Mouse (Mus musculus) brain, embryonic 14.5 days (tissue): Measurements from ENCODE around the gene Rhno1. TPM values are rescaled to one million over a fixed set of nuclear protein-coding genes. Genes with fewer than 3 reads are reported as not detected.
A peak's percentile ranks its signal among the peaks of the same experiment; 100 is the strongest.

Source experiments
- DNase-seq: peaks from one replicate; pipeline ENCODE4 v3.0.0-alpha.2; 2011; ENCODE audit warnings: low read depth
- CTCF ChIP-seq: fragments of 200-500 bp; IDR thresholded peaks from 2 replicates; pipeline ENCODE4 v1.5.1; 2012; ENCODE audit warnings: inconsistent platforms, mild to moderate bottlenecking, moderate library complexity, borderline replicate concordance; ENCODE audit not compliant: insufficient read depth, insufficient read length; ENCODE audit errors: extremely low read depth
- POLR2A ChIP-seq: fragments of 200-500 bp; IDR thresholded peaks from 2 replicates; pipeline ENCODE4 v1.6.1; 2012; ENCODE audit warnings: mild to moderate bottlenecking, inconsistent platforms, borderline replicate concordance; ENCODE audit not compliant: poor library complexity, insufficient read depth, insufficient read length, severe bottlenecking; ENCODE audit errors: extremely low read depth
- polyA plus RNA-seq: library from polyadenylated mRNA; depleted of rRNA; stranded (reverse); fragments of >200 nt; gene quantifications from 2 replicates; pipeline ENCODE4 v1.2.3, GENCODE M21; 2012; rRNA removed

Rhno1 gene
- polyA plus RNA-seq, 1 experiment = 43.8 TPM

DNA sequence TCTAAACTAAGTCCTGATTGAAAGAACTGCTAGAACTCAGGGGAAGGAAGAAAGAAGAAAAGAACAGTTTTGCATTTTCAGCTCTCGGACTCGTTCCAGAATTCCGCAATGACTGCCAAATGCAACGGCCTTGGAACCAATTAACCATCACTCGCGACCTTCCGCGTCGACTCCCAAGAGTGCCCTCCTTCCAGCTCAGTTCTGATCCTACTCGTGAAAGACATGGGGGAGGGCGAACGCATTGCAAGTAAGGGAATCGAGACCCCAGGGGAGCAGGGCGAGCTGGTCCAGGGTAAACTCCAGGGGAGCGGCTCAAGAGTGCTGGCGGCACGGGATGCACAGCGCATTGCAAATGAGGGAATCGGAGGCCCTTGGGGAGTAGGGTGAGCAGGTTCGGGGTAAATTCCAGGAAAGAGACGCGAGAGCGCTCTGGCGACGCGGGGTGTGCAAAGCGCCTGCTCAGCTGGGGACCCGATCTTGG is 7.5 kb downstream of the Rhno1 start:
- TF ChIP-seq POLR2A (no peak), CTCF (no peak)
- peak; percentile 88 for DNase-seq

DNA sequence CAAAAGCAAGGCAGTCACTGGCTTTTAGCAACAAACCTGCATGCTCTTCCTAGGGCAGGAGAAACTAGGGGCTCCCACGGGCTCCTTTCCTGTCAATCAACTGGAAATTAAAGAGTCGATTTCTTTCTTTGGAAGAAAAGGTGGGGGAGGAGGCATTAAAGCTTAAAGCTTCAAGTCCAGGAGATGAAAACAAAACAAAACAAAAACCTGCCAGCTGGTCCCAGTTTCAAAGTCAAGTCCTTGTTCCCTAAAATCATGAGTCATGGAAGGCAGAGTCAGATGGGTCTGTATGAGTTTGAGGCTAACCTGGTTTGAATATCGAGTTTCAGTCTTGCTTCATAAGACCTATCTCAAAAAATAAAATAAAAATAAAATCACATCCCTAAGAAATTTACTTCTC is 8.6 kb downstream of the Rhno1 start:
- no peak for DNase-seq

DNA sequence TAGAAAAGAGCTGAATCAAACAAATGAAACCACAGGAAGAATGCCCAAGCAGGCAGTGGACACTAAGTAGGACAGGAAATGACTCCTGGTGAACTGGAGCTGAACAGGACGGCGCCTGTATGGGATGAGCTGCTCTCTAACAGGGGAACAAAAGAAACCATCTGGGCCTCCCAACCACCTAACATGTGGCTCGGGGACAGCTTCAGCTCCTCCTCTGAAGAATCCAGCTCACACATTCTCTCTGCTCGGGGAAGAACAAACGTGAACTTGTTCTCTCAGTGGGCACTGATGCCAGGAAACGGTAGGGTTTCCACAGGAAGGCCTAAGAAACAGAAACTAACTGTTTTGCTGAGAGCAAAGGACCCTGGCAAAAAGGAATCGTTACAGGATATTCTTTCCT is 13.0 kb downstream of the Rhno1 start:
- peak; percentile 62 for DNase-seq
- no peak for TF ChIP-seq POLR2A
- no peak for TF ChIP-seq CTCF

More for the DNA sequence above, 8.6 kb downstream of the Rhno1 start:
- TF ChIP-seq CTCF (no peak), POLR2A (no peak)

DNA sequence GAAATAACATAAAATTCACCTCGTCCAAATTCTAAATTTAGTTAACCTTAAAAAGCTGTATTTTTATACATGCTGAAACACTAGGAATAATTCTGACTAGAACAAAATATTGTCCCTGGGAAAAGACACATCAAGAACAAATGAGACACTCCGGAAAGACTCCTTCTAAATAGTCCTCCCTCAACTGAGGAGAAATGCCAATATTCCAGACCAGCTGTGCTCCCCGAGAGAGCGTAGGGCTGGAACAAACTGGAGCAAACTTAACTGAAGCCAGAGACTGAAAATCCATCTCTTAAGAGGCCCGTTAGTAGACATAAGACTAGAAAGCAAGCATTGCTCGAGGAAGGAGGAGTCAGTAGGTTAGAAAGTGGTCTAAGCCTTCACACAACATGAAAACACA is 15.9 kb downstream of the Rhno1 start:
- DNase-seq = no peak
- TF ChIP-seq POLR2A (no peak), CTCF (no peak)

DNA sequence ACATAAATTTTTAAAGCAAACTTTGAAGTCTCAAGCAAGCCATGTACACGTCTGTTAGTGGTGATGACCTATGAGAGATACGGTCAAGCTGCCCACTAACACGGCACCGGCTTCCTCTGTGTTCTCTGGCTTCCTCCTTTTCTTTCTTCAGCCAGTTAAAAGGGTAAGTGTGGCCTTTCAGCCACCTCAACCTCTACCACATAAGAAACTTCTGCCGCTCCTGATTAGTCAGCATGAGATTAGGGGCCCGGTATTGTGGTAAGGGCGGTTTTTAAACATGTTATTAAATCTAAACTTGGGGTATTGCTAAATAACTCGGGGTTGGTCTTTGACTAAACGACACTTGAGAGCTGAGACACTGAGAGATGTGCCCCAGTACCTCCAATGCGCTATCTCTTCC is 17.1 kb downstream of the Rhno1 start:
- TF ChIP-seq CTCF (no peak), POLR2A (no peak)
- no peak for DNase-seq

DNA sequence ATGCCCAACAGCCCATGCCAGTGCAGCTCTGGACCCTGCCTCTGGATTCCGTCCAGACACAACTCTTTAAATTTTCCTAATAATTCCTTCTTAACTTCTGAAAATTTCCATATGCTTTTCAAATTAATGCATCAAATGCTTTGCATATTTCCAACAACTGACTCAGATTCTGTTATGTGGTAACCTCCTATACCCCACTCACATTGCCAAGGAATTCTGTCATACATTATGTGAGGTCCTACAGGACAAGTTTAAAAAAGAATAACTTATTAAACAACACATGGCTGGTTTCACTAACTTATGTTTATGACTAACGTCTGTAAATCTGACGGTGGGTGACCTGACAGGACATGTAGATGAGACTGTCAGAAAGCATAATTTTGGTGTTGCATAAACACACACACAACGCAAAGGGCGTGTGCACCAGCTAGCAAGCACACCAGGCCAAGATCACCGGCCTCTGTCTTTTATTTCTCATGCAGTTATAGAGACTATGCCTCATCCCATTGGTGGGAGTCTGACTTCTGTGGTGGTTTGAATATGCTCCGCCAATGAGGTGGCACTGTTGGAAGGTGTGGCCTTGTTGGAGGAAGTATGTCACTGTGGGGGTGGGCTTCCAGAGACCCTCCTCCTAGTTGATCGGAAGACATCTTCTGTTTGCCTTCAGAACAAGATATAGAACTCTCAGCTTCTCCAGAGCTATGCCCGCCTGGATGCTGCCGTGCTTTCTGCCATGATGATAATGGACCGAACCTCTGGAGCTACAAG is 20.6 kb downstream of the Rhno1 start:
- DNase-seq = no peak
- no peak for TF ChIP-seq CTCF
- TF ChIP-seq POLR2A = no peak

DNA sequence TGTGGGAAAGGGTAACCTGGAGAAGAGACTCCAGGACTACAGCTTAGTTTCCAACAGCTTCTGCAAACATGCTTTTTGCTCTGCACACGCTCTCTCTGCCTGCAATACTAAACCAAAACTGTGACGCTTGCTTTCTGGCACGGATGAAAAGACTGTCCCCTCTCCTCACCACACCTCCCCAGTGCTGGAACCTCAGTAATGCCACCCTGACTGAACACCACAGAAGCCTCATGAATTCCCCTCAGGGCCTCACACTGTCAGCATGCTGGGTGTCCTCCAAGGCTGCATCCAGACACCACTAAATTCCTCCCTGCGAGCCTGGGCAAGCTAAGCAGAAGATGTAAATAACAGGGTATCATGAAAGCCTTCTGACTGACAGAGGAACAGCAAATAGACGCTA is 23.8 kb downstream of the Rhno1 start:
- peak; percentile 40 for DNase-seq
- no peak for TF ChIP-seq CTCF
- TF ChIP-seq POLR2A = no peak

DNA sequence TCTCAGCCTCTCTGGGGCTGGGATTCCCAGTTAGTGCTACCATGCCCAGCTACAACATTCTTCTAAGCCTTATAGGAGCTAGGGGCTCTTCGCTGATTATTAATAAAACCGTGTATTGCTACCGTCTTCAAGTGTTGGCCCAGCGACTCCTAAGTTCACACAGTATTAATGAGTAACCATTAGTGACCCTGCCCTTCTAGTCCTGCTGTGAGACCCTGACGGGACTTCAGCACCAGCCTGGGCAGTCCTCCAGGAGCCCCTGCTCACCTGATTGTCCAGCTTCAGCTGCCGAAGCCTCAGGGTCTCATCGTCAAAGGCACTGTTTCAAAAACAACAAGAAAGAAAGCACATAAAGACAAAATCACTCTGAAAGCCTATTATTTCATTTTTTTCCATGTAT is 25.2 kb downstream of the Rhno1 start:
- TF ChIP-seq CTCF (no peak), POLR2A (no peak)
- DNase-seq = no peak

DNA sequence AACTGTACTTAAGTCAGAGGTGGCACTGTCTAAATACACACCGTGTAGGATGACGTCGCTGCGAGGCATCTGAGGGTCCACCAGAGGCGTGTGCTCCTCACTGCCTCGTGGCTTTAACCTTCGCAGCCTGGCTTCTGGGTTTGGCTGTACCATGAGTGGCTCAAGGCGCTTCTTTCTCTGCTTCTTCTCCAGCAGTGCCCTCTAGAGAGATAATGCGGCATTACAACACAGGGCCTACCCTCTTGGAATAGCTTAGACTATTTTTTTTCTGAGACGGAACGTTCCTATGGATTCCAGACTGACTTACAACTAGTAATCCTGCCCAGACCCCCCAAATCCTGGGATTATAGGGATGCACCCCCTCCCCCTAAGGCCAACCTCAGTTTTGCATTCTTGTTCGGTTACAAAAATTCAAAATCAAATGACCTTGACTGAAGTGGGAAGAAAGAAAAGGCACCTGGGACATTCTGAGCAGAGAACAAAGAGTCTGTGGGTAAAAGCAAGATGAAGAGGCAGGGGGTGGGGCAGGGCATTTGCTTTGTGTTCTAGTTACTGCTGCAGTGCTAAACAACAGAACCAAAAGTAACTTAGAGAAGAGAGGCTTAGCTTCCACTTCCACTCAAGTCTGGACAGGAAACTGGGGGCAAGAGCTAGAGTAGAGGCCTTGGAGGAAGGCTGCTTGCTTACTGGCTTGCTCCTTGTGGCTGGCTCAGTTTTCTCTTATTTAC is 28.1 kb downstream of the Rhno1 start:
- peak; percentile 88 for DNase-seq
- TF ChIP-seq CTCF = peak; percentile 66; the same call in 1 of the 2 replicates
- TF ChIP-seq POLR2A = no peak

DNA sequence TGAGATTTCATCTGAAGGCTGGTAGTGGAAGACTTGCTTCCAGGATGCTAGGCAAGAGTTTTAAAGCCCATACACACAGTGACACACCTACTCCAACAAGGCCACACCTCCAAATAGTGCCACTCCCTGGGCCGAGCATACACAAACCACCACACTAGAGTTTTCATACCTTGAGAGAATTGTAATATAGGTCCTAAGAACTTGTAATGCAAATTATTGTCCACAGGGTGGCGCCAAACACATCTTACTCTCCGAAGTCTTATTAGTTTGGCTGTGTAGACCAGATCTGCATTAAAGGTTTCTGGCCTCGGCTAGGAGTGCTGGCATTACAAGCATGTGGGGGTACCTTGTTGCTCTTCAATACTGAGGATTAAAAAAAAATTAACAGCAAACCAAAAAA is 44.4 kb downstream of the Rhno1 start:
- TF ChIP-seq CTCF (peak; percentile 62), POLR2A (no peak)
- DNase-seq = peak; percentile 89

DNA sequence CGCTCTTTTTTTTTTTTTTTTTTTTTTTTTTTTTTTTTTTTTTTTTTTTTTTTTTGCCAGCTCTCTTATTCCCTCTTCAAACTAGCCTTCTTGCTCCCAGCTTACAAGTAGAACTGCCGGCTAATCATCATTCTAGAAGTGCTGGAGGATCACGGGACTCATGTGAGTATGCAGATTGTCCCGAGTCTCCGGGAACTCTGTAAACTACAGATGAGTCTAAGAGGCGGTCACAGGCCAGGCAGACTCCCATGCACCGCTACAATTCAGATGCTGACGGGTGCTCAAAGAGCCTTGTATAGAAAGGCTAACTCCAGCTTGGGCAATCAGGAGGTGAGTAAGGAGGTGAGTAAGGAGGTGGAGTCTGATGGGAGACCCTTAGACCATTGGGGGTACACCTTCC is 47.1 kb downstream of the Rhno1 start:
- no peak for TF ChIP-seq CTCF
- no peak for TF ChIP-seq POLR2A
- no peak for DNase-seq

DNA sequence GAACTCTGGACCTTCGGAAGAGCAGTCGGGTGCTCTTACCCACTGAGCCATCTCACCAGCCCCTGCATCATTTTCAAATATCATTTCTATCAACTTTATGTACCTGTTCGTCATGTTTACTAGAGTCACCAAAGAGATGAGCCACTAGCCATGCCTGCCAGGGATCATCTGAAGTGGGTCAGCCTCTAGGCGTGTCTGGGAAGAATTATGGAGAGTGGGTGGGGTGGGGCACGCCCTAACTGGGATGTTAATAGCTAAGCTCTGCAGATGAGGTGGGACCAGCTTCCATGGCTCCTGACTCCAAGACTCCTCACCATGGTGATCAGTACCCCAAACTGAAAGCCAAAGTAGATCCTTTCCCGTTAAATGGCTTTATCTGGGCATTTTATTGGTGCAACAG is 47.9 kb downstream of the Rhno1 start:
- no peak for TF ChIP-seq POLR2A
- no peak for TF ChIP-seq CTCF
- DNase-seq = no peak

DNA sequence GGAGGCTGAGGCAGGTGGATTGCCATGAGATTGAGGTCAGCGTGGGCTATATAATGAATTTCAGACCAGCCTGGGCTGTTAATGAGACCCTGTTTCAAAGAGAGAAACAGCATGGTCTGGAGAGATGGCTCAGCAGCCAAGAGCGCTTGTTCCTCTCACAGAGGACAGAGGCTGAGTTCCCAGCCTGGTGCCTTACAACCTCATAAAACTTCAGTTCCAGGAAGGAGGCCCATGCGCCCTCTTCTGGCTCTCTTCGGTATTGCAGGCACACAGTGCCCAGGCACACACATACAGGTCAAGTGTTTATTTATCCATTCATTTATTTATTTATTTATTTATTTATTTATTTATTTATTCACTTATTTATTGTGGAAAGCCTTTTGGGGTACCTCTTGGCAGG is 54.4 kb downstream of the Rhno1 start:
- peak; percentile 82 for DNase-seq
- TF ChIP-seq POLR2A (no peak), CTCF (peak; percentile 87)

Other genes starting within 250 kb of the Rhno1 start
- gene Tspan9, start 219.3 kb downstream of the Rhno1 start, polyA plus RNA-seq = 41.8 and 49.7 TPM in 2 replicates
- 0.28 and 0.81 TPM in 2 replicates for gene Tead4, start 62.1 kb downstream of the Rhno1 start, polyA plus RNA-seq
- gene Tulp3, start 7.1 kb downstream of the Rhno1 start, polyA plus RNA-seq = 38.4 and 39.0 TPM in 2 replicates
- gene Foxm1, start 56 bp upstream of the Rhno1 start, polyA plus RNA-seq = 38.3 and 70.8 TPM in 2 replicates
- 1.1 and 1.2 TPM in 2 replicates for gene Tex52, start 12.5 kb upstream of the Rhno1 start, polyA plus RNA-seq
- not detected in 2 replicates for gene Gm44596, start 12.6 kb upstream of the Rhno1 start, polyA plus RNA-seq
- gene Nrip2, start 36.4 kb upstream of the Rhno1 start, polyA plus RNA-seq = 5.9 and 6.8 TPM in 2 replicates
- gene Itfg2, start 62.0 kb upstream of the Rhno1 start, polyA plus RNA-seq = 36.1 and 42.2 TPM in 2 replicates
- 249 and 252 TPM in 2 replicates for gene Fkbp4, start 75.8 kb upstream of the Rhno1 start, polyA plus RNA-seq
- gene Pzp, start 163.8 kb upstream of the Rhno1 start, polyA plus RNA-seq = 0.12 TPM in 1 of 2 replicates, not detected in the other
- 0.83 and 1.2 TPM in 2 replicates for gene A2ml1, start 218.7 kb upstream of the Rhno1 start, polyA plus RNA-seq